Mouse (Mus musculus): ENCODE measurements at regions not wholly inside any gene's neighbourhood (a gene's known extent, or its start where the extent isn't known, plus 50 kb on each side); places are given as distances from the start of the nearest gene placed in this dataset.

GRCm38 (mm10) chr1:89359257-89359656 lies 95.3 kb upstream of the Agap1 start:
- Histone ChIP-seq H3K9me3 (replicated peaks; ENCODE audit: insufficient read depth, low read length) (no peaks in the 10 kb centered on the region), H3K27me3 (ENCODE audit: control insufficient read depth in 1 of 2, insufficient read depth in 2 of 2, low read length in 2 of 2) (no peaks in the 10 kb centered on the region), H3K79me2 (ENCODE audit: control insufficient read depth, insufficient read depth, low read length, poor library complexity) (no peaks in the 10 kb centered on the region), H3K4me3 (ENCODE audit: control insufficient read depth in 1 of 2, insufficient read depth in 1 of 2, low read depth in 2 of 2, low read length in 2 of 2) (no peak overlapping the region), H3K9ac (ENCODE audit: control insufficient read depth, low read depth, low read length, poor library complexity, severe bottlenecking) (no peak overlapping the region), H3K4me1 (ENCODE audit: control insufficient read depth in 1 of 2, insufficient read depth in 2 of 2, low read length in 2 of 2) (no peaks in the 10 kb centered on the region), H3K36me3 (ENCODE audit: control insufficient read depth in 1 of 2, insufficient read depth in 2 of 2, low read length in 2 of 2) (no peaks in the 10 kb centered on the region), H3K27ac (ENCODE audit: control insufficient read depth, low read depth, low read length) (no peak overlapping the region)
- no peak for TF ChIP-seq MAZ (IDR thresholded peaks at IDR 0.05; ENCODE audit: low read depth, low read length)
- no peak for TF ChIP-seq HCFC1 (IDR thresholded peaks at IDR 0.05; ENCODE audit: low read depth, low read length)
- no peak for TF ChIP-seq MEF2A (IDR thresholded peaks at IDR 0.05; ENCODE audit: extremely low read depth, insufficient replicate concordance, low read depth, low read length, poor library complexity, severe bottlenecking)
- no peak for TF ChIP-seq ZNF384 (IDR thresholded peaks at IDR 0.05; ENCODE audit: low read depth, low read length)
- TF ChIP-seq CHD1 (IDR thresholded peaks at IDR 0.05; ENCODE audit: low read depth, low read length) = no peak
- no peak for TF ChIP-seq TAL1 (IDR thresholded peaks at IDR 0.05; ENCODE audit: low read length)
- no peak for TF ChIP-seq USF2 (IDR thresholded peaks at IDR 0.05; ENCODE audit: borderline replicate concordance in 1 of 2, insufficient read depth in 1 of 2, low read depth in 1 of 2, low read length in 2 of 2)
- no peak for TF ChIP-seq NRF1 (IDR thresholded peaks at IDR 0.05; ENCODE audit: insufficient read depth, low read depth, low read length, poor library complexity, severe bottlenecking)
- TF ChIP-seq MYC (IDR thresholded peaks at IDR 0.05; ENCODE audit: low read depth, low read length) = no peak
- no peak for TF ChIP-seq RCOR1 (IDR thresholded peaks at IDR 0.05; ENCODE audit: low read depth, low read length)
- no peak for DNase-seq (ENCODE audit: low read depth, low spot score)

DNA sequence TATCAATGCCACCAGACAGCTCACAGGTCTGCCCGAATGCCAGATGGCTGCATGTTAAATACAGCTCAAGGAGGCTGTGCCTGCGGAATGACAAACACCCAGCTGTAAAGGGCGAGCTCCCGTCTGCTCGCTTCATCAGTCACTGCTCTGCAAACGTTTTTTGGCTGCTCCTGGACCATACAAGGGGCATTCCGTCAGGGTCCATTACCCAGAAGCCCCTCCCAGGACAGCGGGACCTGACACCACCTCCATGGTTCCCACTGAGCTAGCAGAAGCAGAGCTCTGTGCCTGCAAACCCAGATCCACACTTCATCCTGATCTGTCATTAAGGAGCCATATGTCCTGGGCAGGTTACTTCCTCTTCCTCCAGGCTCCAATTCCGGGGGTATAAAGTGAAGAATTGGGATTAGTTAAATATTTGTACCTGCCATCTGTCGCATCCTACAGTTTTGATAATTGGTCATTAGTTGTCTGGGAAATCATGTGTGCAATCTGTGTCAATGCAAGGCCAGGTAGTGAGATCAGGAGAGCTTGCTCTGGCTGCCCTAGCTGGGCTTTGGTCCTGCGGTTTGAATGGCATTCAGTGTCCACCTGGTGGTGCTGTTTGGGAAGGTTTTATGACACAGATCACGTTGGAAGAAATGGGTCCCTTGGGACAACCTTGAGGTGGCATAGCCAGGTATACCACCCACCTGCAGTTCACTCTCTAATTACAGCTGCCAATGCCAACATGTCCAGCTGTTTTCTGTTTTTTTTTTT lies 89.9 kb upstream of the Agap1 start:
- no peaks in the 10 kb centered on the region for H3K9me3 ChIP-seq (replicated peaks; ENCODE audit: insufficient read depth, low read length)
- no peaks in the 10 kb centered on the region for H3K36me3 ChIP-seq (ENCODE audit: control insufficient read depth in 1 of 2, insufficient read depth in 2 of 2, low read length in 2 of 2)
- no peak overlapping the region for H3K27ac ChIP-seq (ENCODE audit: control insufficient read depth, low read depth, low read length)
- H3K27me3 ChIP-seq (ENCODE audit: control insufficient read depth in 1 of 2, insufficient read depth in 2 of 2, low read length in 2 of 2) = no peaks in the 10 kb centered on the region
- H3K9ac ChIP-seq (ENCODE audit: control insufficient read depth, low read depth, low read length, poor library complexity, severe bottlenecking) = no peak overlapping the region
- DNase-seq (ENCODE audit: low read depth, low spot score) = no peak
- H3K79me2 ChIP-seq (ENCODE audit: control insufficient read depth, insufficient read depth, low read length, poor library complexity) = no peaks in the 10 kb centered on the region
- H3K4me3 ChIP-seq (ENCODE audit: control insufficient read depth in 1 of 2, insufficient read depth in 1 of 2, low read depth in 2 of 2, low read length in 2 of 2) = no peak overlapping the region
- no peak for TF ChIP-seq CTCF (IDR thresholded peaks at IDR 0.05 in 2 of 3, conservative IDR thresholded peaks at IDR 0.05 in 1 of 3; ENCODE audit: control insufficient read depth in 1 of 3, insufficient read depth in 1 of 3, low read depth in 2 of 3, low read length in 3 of 3, poor library complexity in 1 of 3, severe bottlenecking in 1 of 3)
- TF ChIP-seq MEF2A (IDR thresholded peaks at IDR 0.05; ENCODE audit: extremely low read depth, insufficient replicate concordance, low read depth, low read length, poor library complexity, severe bottlenecking) = no peak
- no peak for TF ChIP-seq POLR2AphosphoS2 (IDR thresholded peaks at IDR 0.05; ENCODE audit: low read length)
- no peak for TF ChIP-seq NELFE (IDR thresholded peaks at IDR 0.05; ENCODE audit: low read depth, low read length)
- no peak for TF ChIP-seq RAD21 (IDR thresholded peaks at IDR 0.05; ENCODE audit: low read depth, low read length)
- TF ChIP-seq JUND (IDR thresholded peaks at IDR 0.05; ENCODE audit: low read depth, low read length) = no peak
- TF ChIP-seq USF2 (IDR thresholded peaks at IDR 0.05; ENCODE audit: borderline replicate concordance in 1 of 2, insufficient read depth in 1 of 2, low read depth in 1 of 2, low read length in 2 of 2) = no peak
- no peak for TF ChIP-seq ELF1 (IDR thresholded peaks at IDR 0.05; ENCODE audit: low read depth, low read length)
- TF ChIP-seq ZKSCAN1 (IDR thresholded peaks at IDR 0.05; ENCODE audit: low read depth, low read length) = no peak
- no peak for TF ChIP-seq ZNF384 (IDR thresholded peaks at IDR 0.05; ENCODE audit: low read depth, low read length)
- TF ChIP-seq SIN3A (IDR thresholded peaks at IDR 0.05; ENCODE audit: low read length) = no peak
- TF ChIP-seq NRF1 (IDR thresholded peaks at IDR 0.05; ENCODE audit: insufficient read depth, low read depth, low read length, poor library complexity, severe bottlenecking) = no peak
- no peak for TF ChIP-seq MAX (IDR thresholded peaks at IDR 0.05; ENCODE audit: low read length)
- TF ChIP-seq KAT2A (conservative IDR thresholded peaks at IDR 0.05; ENCODE audit: low read depth, low read length) = no peak
- no peak for TF ChIP-seq CHD2 (IDR thresholded peaks at IDR 0.05; ENCODE audit: low read length)
- no peak for TF ChIP-seq ZMIZ1 (IDR thresholded peaks at IDR 0.05; ENCODE audit: low read depth, low read length)
- no peak for TF ChIP-seq MYB (IDR thresholded peaks at IDR 0.05; ENCODE audit: low read depth, low read length)
- TF ChIP-seq USF1 (IDR thresholded peaks at IDR 0.05; ENCODE audit: low read depth, low read length) = no peak
- no peaks in the 10 kb centered on the region for H3K4me1 ChIP-seq (ENCODE audit: control insufficient read depth in 1 of 2, insufficient read depth in 2 of 2, low read length in 2 of 2)
